Mouse (Mus musculus) cerebellum, adult 2 months (tissue): ENCODE measurements around the gene Gpr182. TPM values are rescaled to one million over a fixed set of nuclear protein-coding genes. Genes with fewer than 3 reads are reported as not detected.

Experiments used
- DNase-seq, 2 experiments: peaks; one replicate each; pipeline ENCODE4 v3.0.0; 2021
- H3K27ac ChIP-seq: fragments of 200-500 bp; 2 replicates; pipeline ENCODE4 v1.5.1; 2012; ENCODE audit warnings: low read length, control low read depth, inconsistent platforms; ENCODE audit not compliant: insufficient read depth
- H3K27me3 ChIP-seq: fragments of 200-500 bp; 2 replicates; pipeline ENCODE4 v1.6.1; 2012; ENCODE audit warnings: inconsistent platforms, mild to moderate bottlenecking, low read length, moderate library complexity; ENCODE audit not compliant: control insufficient read depth, insufficient read depth
- H3K4me1 ChIP-seq: fragments of 200-500 bp; 2 replicates; pipeline ENCODE4 v1.6.1; 2011; ENCODE audit warnings: low read length; ENCODE audit not compliant: control insufficient read depth, insufficient read depth
- H3K4me3 ChIP-seq: fragments of 200-500 bp; replicated peaks from 2 replicates; pipeline ENCODE3; 2011; ENCODE audit warnings: mild to moderate bottlenecking, low read depth, low read length, control low read depth; ENCODE audit not compliant: insufficient read depth
- CTCF ChIP-seq: fragments of 200-500 bp; IDR thresholded peaks from 2 replicates; pipeline ENCODE4 v1.5.1; 2011; ENCODE audit warnings: low read depth, mild to moderate bottlenecking, control low read depth, low read length, moderate library complexity, borderline replicate concordance; ENCODE audit not compliant: insufficient read depth
- POLR2A ChIP-seq: fragments of 200-500 bp; IDR thresholded peaks from 2 replicates; pipeline ENCODE4 v1.6.1; 2011; ENCODE audit warnings: low read length, control low read depth, borderline replicate concordance; ENCODE audit not compliant: insufficient read depth
- WGBS: fragments of 180-500 bp; shearing (Covaris S2); methylation state at CpG from one replicate; pipeline ENCODE4 v1.1.7; 2018; 5-methylcytosine and 5-hydroxymethylcytosine counted together
- polyA plus RNA-seq: library from polyadenylated mRNA; depleted of rRNA; stranded (reverse); fragments of >200 nt; gene quantifications from 2 replicates; pipeline ENCODE4 v1.2.3, GENCODE M21; 2012; rRNA removed

Gpr182 gene
- polyA plus RNA-seq, 1 experiment, result 1.4 TPM

- WGBS, result 58% methylated on average over 7 of the region's 7 CpGs
Observed at GRCm38 (mm10) chr10:127698966-127699365, 52.6 kb downstream of the Gpr182 start.

More at GRCm38 (mm10) chr10:127698966-127699365, 52.6 kb downstream of the Gpr182 start:
- Histone ChIP-seq H3K27ac (no peak overlapping the region), H3K4me3 (no peak overlapping the region), H3K27me3 (no peaks in the 10 kb centered on the region), H3K4me1 (no peaks in the 10 kb centered on the region)
- DNase-seq, result no peak
- TF ChIP-seq CTCF (no peak), POLR2A (no peak)

Other genes starting within 250 kb of the Gpr182 start
- 10.4 and 11.5 TPM in 2 replicates for gene Ndufa4l2, start 236.8 kb downstream of the Gpr182 start, polyA plus RNA-seq
- gene Shmt2, start 229.3 kb downstream of the Gpr182 start, polyA plus RNA-seq, result 68.2 and 69.8 TPM in 2 replicates
- 30.3 and 33.8 TPM in 2 replicates for gene Nxph4, start 217.2 kb downstream of the Gpr182 start, polyA plus RNA-seq
- 346 and 366 TPM in 2 replicates for gene Lrp1, start 130.6 kb downstream of the Gpr182 start, polyA plus RNA-seq
- gene Stat6, start 108.7 kb downstream of the Gpr182 start, polyA plus RNA-seq, result 8.7 TPM in 2 replicates
- 6.7 and 9.0 TPM in 2 replicates for gene Nemp1, start 84.8 kb downstream of the Gpr182 start, polyA plus RNA-seq
- 59.2 and 69.9 TPM in 2 replicates for gene Nab2, start 83.2 kb downstream of the Gpr182 start, polyA plus RNA-seq
- 1.2 and 1.6 TPM in 2 replicates for gene Myo1a, start 46.6 kb downstream of the Gpr182 start, polyA plus RNA-seq
- 1.4 and 1.5 TPM in 2 replicates for gene Tac2, start 27.3 kb downstream of the Gpr182 start, polyA plus RNA-seq
- gene Zbtb39, start 12.2 kb downstream of the Gpr182 start, polyA plus RNA-seq, result 5.7 and 6.6 TPM in 2 replicates
- 0.15 and 0.16 TPM in 2 replicates for gene Rdh1, start 8.0 kb upstream of the Gpr182 start, polyA plus RNA-seq
- gene Rdh16f1, start 8.1 kb upstream of the Gpr182 start, polyA plus RNA-seq, result 0.05 and 0.92 TPM in 2 replicates
- 0.13 and 0.88 TPM in 2 replicates for gene Rdh9, start 24.7 kb upstream of the Gpr182 start, polyA plus RNA-seq
- gene Rdh16, start 49.4 kb upstream of the Gpr182 start, polyA plus RNA-seq, result 0.10 and 0.13 TPM in 2 replicates
- gene Rdh19, start 98.2 kb upstream of the Gpr182 start, polyA plus RNA-seq, result not detected in 2 replicates
- not detected in 2 replicates for gene Rdh16f2, start 114.7 kb upstream of the Gpr182 start, polyA plus RNA-seq
- gene Rdh7, start 137.1 kb upstream of the Gpr182 start, polyA plus RNA-seq, result not detected in 2 replicates
- 0.13 TPM in 1 of 2 replicates, not detected in the other for gene Sdr9c7, start 146.8 kb upstream of the Gpr182 start, polyA plus RNA-seq